Mouse (Mus musculus) forebrain, embryonic 16.5 days (tissue): ENCODE measurements around the gene Spic. TPM values are rescaled to one million over a fixed set of nuclear protein-coding genes. Genes with fewer than 3 reads are reported as not detected.
A peak's percentile ranks its signal among the peaks of the same experiment; 100 is the strongest.
"Not testable (repeated sequence)": the region's sequence is repeated elsewhere in the genome, so short reads cannot be mapped to it uniquely, and the experiment has no call there.

ENCODE experiments used
- ATAC-seq: fragments of 200-750 bp; cut with Nextera tagmentation; 2 replicates; pipeline ENCODE4 v1.8.0; 2017; ENCODE audit warnings: mild to moderate bottlenecking, moderate library complexity
- H3K27ac ChIP-seq: fragments of 300-500 bp; sonication (generic); 2 replicates; pipeline ENCODE4 v1.5.1; 2014; ENCODE audit warnings: low read length, control low read depth
- H3K27me3 ChIP-seq: fragments of 300-500 bp; sonication (generic); replicated peaks from 2 replicates; pipeline ENCODE4 v1.6.1; 2014; ENCODE audit warnings: low read length; ENCODE audit not compliant: control insufficient read depth, insufficient read depth
- H3K36me3 ChIP-seq: fragments of 300-500 bp; sonication (generic); 2 replicates; pipeline ENCODE4 v1.6.1; 2014; ENCODE audit not compliant: control insufficient read depth, insufficient read depth
- H3K4me1 ChIP-seq: fragments of 300-500 bp; sonication (generic); replicated peaks from 2 replicates; pipeline ENCODE4 v1.6.1; 2014; ENCODE audit warnings: low read length; ENCODE audit not compliant: control insufficient read depth, insufficient read depth
- H3K4me2 ChIP-seq: fragments of 300-500 bp; sonication (generic); 2 replicates; pipeline ENCODE4 v1.6.1; 2014; ENCODE audit warnings: mild to moderate bottlenecking, low read length, control low read depth
- H3K4me3 ChIP-seq: fragments of 300-500 bp; sonication (generic); replicated peaks from 2 replicates; pipeline ENCODE4 v1.5.1; 2014; ENCODE audit warnings: mild to moderate bottlenecking, low read length, control low read depth
- H3K9ac ChIP-seq: fragments of 300-500 bp; sonication (generic); replicated peaks from 2 replicates; pipeline ENCODE4 v1.6.1; 2014; ENCODE audit warnings: low read depth, low read length, control low read depth
- H3K9me3 ChIP-seq: fragments of 300-500 bp; sonication (generic); 2 replicates; pipeline ENCODE4 v1.6.1; 2016; ENCODE audit warnings: low read length; ENCODE audit not compliant: control insufficient read depth
- WGBS: fragments of 180-500 bp; shearing (Covaris S2); extraction: QIAGEN DNeasy Blood & Tissue Kit; methylation state at CpG from one replicate; pipeline ENCODE4 v1.1.7; 2014; 5-methylcytosine and 5-hydroxymethylcytosine counted together
- polyA plus RNA-seq: library from polyadenylated mRNA; unstranded; fragments of >200 nt; fragmentation: Nextera tagmentation; extraction: Ambion mirVana; gene quantifications from 2 replicates; pipeline ENCODE4 v1.2.1, GENCODE M21; 2015

Spic gene
- polyA plus RNA-seq, 1 experiment from 2014 or later: not detected

DNA sequence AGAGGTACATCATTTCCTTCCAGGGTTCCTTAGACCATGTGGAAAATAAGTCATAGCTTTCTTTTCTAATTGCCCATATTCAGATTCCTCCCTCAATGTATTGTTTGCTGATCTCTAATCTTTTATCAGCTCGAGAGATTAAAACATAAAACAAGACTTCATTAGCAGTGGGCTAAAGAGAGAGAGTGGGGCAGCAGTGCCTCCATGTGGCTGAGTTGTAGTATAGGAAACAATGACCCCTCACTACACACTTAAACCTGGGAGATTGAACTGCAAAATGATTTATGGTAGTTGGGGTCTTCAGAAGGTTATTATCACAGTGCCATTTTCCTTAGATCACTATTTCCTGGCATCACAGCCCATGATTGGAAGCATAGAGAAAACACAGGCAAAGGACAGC is 15.1 kb downstream of the Spic start:
- ATAC-seq: no peak
- 22% methylated on average over 1 of the region's 1 CpGs for WGBS

GRCm38 (mm10) chr10:88663856-88664255 is 21.0 kb downstream of the Spic start:
- H3K27me3 ChIP-seq, H3K9me3 ChIP-seq, H3K4me3 ChIP-seq, ATAC-seq, H3K36me3 ChIP-seq, H3K27ac ChIP-seq, H3K4me2 ChIP-seq, H3K9ac ChIP-seq, H3K4me1 ChIP-seq: not testable (repeated sequence)

More for the DNA sequence above, 15.1 kb downstream of the Spic start:
- no peaks in the 10 kb centered on the region for H3K36me3 ChIP-seq
- no peak overlapping the region for H3K27ac ChIP-seq
- H3K4me2 ChIP-seq: no peak overlapping the region
- H3K9ac ChIP-seq: no peak overlapping the region
- H3K4me3 ChIP-seq: no peak overlapping the region
- H3K4me1 ChIP-seq: no peaks in the 10 kb centered on the region
- H3K27me3 ChIP-seq: no peaks in the 10 kb centered on the region
- H3K9me3 ChIP-seq: no peaks in the 10 kb centered on the region

GRCm38 (mm10) chr10:88658918-88659317 is 25.9 kb downstream of the Spic start:
- Histone ChIP-seq H3K4me2 (no peak overlapping the region), H3K27ac (no peak overlapping the region), H3K4me3 (no peak overlapping the region), H3K36me3 (no peaks in the 10 kb centered on the region), H3K9me3 (no peaks in the 10 kb centered on the region), H3K4me1 (no peaks in the 10 kb centered on the region), H3K9ac (no peak overlapping the region), H3K27me3 (no peaks in the 10 kb centered on the region)
- no peak for ATAC-seq
- WGBS: 91% methylated on average over 4 of the region's 4 CpGs

- Histone ChIP-seq H3K4me1 (no peaks in the 10 kb centered on the region), H3K4me3 (no peak overlapping the region), H3K9me3 (no peaks in the 10 kb centered on the region), H3K9ac (no peak overlapping the region), H3K27ac (no peak overlapping the region), H3K36me3 (no peaks in the 10 kb centered on the region), H3K4me2 (no peak overlapping the region), H3K27me3 (no peaks in the 10 kb centered on the region)
- 82% methylated on average over 5 of the region's 5 CpGs for WGBS
- no peak for ATAC-seq
These were observed 39.4 kb downstream of the Spic start for GRCm38 (mm10) chr10:88645448-88645847.

DNA sequence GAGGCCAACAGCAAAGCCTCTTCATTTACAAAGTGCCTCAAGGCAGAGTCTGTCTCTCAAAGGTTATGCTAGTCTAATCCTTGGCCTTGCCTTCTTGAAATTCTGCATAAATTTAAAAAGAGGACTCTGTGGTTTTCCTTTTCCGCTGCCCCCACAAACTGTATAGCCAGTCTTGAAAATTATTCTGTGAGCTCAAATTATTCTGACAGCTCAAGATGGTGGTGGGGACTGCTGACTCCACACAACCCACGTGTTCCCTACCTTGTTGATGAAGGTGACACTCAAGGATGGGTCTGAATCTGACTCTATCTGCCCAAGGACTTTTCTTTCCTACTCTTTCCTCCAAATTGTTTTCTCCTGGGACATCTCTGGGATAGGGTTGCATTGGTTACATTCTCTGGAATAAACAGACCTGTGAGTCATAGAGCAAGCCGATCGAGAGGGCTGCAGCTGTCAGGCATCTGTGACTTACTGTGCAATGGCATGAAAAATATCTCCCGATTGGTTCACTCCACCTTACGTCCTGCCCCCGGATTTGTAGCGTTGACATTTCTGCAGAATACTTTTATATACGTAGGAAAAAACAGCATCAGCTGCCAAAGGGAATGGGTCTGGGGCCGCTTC is 53.4 kb downstream of the Spic start:
- H3K36me3 ChIP-seq: no peaks in the 10 kb centered on the region
- H3K4me3 ChIP-seq: no peak overlapping the region
- 89% methylated on average over 10 of the region's 10 CpGs for WGBS
- H3K27me3 ChIP-seq: no peaks in the 10 kb centered on the region
- H3K9me3 ChIP-seq: no peaks in the 10 kb centered on the region
- H3K4me2 ChIP-seq: no peak overlapping the region
- no peak for ATAC-seq
- no peaks in the 10 kb centered on the region for H3K4me1 ChIP-seq
- no peak overlapping the region for H3K9ac ChIP-seq
- H3K27ac ChIP-seq: no peak overlapping the region

DNA sequence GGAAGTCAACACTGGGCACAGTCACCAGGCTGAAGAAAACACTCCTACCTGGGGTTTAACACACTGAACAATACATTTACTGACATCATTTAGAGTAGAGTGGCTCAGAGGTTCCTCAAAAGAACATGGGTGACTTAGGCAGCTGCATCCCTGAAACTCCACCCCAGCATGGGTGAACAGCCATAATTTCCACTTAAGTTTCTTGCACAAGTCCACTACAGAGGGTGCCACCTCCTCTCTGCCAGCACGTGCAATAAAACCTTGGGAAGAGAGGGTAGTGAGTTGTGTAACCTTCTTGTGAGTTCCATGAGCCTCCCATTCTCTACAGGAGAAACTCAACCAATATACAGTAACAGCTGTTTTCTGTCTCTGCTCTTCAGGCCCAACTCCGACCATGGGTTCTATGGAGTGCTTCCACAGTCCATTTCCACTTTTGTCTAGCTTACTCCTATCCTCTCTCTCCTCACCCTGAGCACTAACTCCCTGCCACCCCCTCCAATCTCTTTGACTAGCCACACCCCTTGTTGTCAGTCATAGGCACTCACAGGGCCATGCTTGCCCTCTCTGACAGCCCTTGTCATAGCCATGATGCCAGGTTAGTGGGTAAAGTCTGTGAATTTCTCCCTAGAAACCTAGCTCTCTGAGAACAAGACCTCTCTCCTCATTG is 54.0 kb downstream of the Spic start:
- Histone ChIP-seq H3K4me1 (no peaks in the 10 kb centered on the region), H3K9ac (no peak overlapping the region), H3K27me3 (no peaks in the 10 kb centered on the region), H3K4me2 (no peak overlapping the region), H3K4me3 (no peak overlapping the region), H3K36me3 (no peaks in the 10 kb centered on the region), H3K27ac (no peak overlapping the region), H3K9me3 (no peaks in the 10 kb centered on the region)
- no peak for ATAC-seq
- WGBS: 75% methylated on average over 2 of the region's 2 CpGs

GRCm38 (mm10) chr10:88627052-88627451 is 57.8 kb downstream of the Spic start:
- Histone ChIP-seq H3K4me1 (no peaks in the 10 kb centered on the region), H3K4me2 (no peak overlapping the region), H3K9me3 (no peaks in the 10 kb centered on the region), H3K36me3 (no peaks in the 10 kb centered on the region), H3K27me3 (no peaks in the 10 kb centered on the region), H3K4me3 (no peak overlapping the region), H3K9ac (no peak overlapping the region), H3K27ac (no peak overlapping the region)
- ATAC-seq: peak; percentile 66
- WGBS: 37% methylated on average over 4 of the region's 4 CpGs

GRCm38 (mm10) chr10:88626176-88626575 is 58.6 kb downstream of the Spic start:
- H3K4me2 ChIP-seq: no peak overlapping the region
- ATAC-seq: no peak
- WGBS: 70% methylated on average over 3 of the region's 3 CpGs

More at GRCm38 (mm10) chr10:88626176-88626575, 58.6 kb downstream of the Spic start:
- no peaks in the 10 kb centered on the region for H3K27me3 ChIP-seq
- no peaks in the 10 kb centered on the region for H3K4me1 ChIP-seq
- no peak overlapping the region for H3K4me3 ChIP-seq
- H3K9ac ChIP-seq: no peak overlapping the region
- no peaks in the 10 kb centered on the region for H3K36me3 ChIP-seq
- no peak overlapping the region for H3K27ac ChIP-seq
- H3K9me3 ChIP-seq: no peaks in the 10 kb centered on the region
